Mouse (Mus musculus): ENCODE data around the gene Zfp143. TPM values are rescaled to one million over a fixed set of nuclear protein-coding genes. Genes with fewer than 3 reads are reported as not detected.

Gene Zfp143
- polyA plus RNA-seq, 2 experiments: 8.2 to 8.6 TPM

GRCm38 (mm10) chr7:110091670-110092069, 30.7 kb downstream of the Zfp143 start:
- DNase-seq (ENCODE audit: low read depth in 3 of 3, low spot score in 3 of 3) (no peak), ATAC-seq (ENCODE audit: insufficient read depth) (no peak)
- no peak overlapping the region for H3K27ac ChIP-seq
- peaks cover 78% of the 10 kb centered on the region for H3K36me3 ChIP-seq (replicated peaks; ENCODE audit: control insufficient read depth, insufficient read depth, low read depth)
- no peaks in the 10 kb centered on the region for H3K27me3 ChIP-seq (ENCODE audit: control insufficient read depth, insufficient read depth, low read length)
- H3K4me1 ChIP-seq (replicated peaks; ENCODE audit: control insufficient read depth in 2 of 2, insufficient read depth in 2 of 2, low read length in 1 of 2): peaks cover 0 to 6% of the 10 kb centered on the region in 2 experiments; a peak in 2 of 4 replicates
- H3K4me3 ChIP-seq (ENCODE audit: insufficient read depth in 1 of 2, low read depth in 2 of 2, low read length in 2 of 2): no peak overlapping the region
- no peak overlapping the region for H3K4me2 ChIP-seq (ENCODE audit: low read depth)
- WGBS (ENCODE audit: insufficient replicate concordance): 86% methylated on average over 7 of the region's 7 CpGs
- TF ChIP-seq CTCF (IDR thresholded peaks at IDR 0.05; ENCODE audit: low read depth) (no peak), EP300 (IDR thresholded peaks at IDR 0.05; ENCODE audit: low read depth) (no peak)
- no peaks in the 10 kb centered on the region for H3K9me3 ChIP-seq (ENCODE audit: control insufficient read depth, low read length)
- no peak overlapping the region for H3K9ac ChIP-seq (replicated peaks)

GRCm38 (mm10) chr7:110096332-110096731, 35.3 kb downstream of the Zfp143 start:
- no peak for DNase-seq (ENCODE audit: low read depth in 3 of 3, low spot score in 3 of 3)
- Histone ChIP-seq H3K27me3 (ENCODE audit: control insufficient read depth, insufficient read depth, low read length) (no peaks in the 10 kb centered on the region), H3K27ac (no peak overlapping the region), H3K36me3 (replicated peaks; ENCODE audit: control insufficient read depth, insufficient read depth, low read depth) (peaks cover 43% of the 10 kb centered on the region), H3K4me2 (ENCODE audit: low read depth) (no peak overlapping the region), H3K4me1 (replicated peaks; ENCODE audit: control insufficient read depth in 2 of 2, insufficient read depth in 2 of 2, low read length in 1 of 2) (peaks cover 0 to 7% of the 10 kb centered on the region in 2 experiments; a peak in 2 of 4 replicates), H3K9me3 (ENCODE audit: control insufficient read depth, low read length) (no peaks in the 10 kb centered on the region), H3K9ac (replicated peaks) (no peak overlapping the region), H3K4me3 (ENCODE audit: insufficient read depth in 1 of 2, low read depth in 2 of 2, low read length in 2 of 2) (no peak overlapping the region)
- no peak for TF ChIP-seq CTCF (IDR thresholded peaks at IDR 0.05; ENCODE audit: low read depth)
- TF ChIP-seq EP300 (IDR thresholded peaks at IDR 0.05; ENCODE audit: low read depth): no peak
- ATAC-seq (ENCODE audit: insufficient read depth): no peak
- 38% methylated on average over 4 of the region's 4 CpGs for WGBS (ENCODE audit: insufficient replicate concordance)

GRCm38 (mm10) chr7:110097106-110097793, 36.2 kb downstream of the Zfp143 start:
- Histone ChIP-seq H3K9ac (replicated peaks) (no peak overlapping the region), H3K27ac (no peak overlapping the region), H3K4me1 (replicated peaks; ENCODE audit: control insufficient read depth in 2 of 2, insufficient read depth in 2 of 2, low read length in 1 of 2) (peaks cover 0 to 7% of the 10 kb centered on the region in 2 experiments; a peak in 2 of 4 replicates), H3K4me2 (ENCODE audit: low read depth) (no peak overlapping the region), H3K27me3 (ENCODE audit: control insufficient read depth, insufficient read depth, low read length) (no peaks in the 10 kb centered on the region), H3K4me3 (ENCODE audit: insufficient read depth in 1 of 2, low read depth in 2 of 2, low read length in 2 of 2) (no peak overlapping the region), H3K36me3 (replicated peaks; ENCODE audit: control insufficient read depth, insufficient read depth, low read depth) (peaks cover 34% of the 10 kb centered on the region), H3K9me3 (ENCODE audit: control insufficient read depth, low read length) (no peaks in the 10 kb centered on the region)
- DNase-seq (ENCODE audit: low read depth in 3 of 3, low spot score in 3 of 3) (no peak), ATAC-seq (ENCODE audit: insufficient read depth) (peak; percentile 34; the same call in 1 of the 2 replicates)
- WGBS (ENCODE audit: insufficient replicate concordance): 57% methylated on average over 7 of the region's 7 CpGs
- TF ChIP-seq EP300 (IDR thresholded peaks at IDR 0.05; ENCODE audit: low read depth) (no peak), CTCF (IDR thresholded peaks at IDR 0.05; ENCODE audit: low read depth) (no peak)

- no peak for ATAC-seq (ENCODE audit: insufficient read depth)
- peaks cover 0 to 7% of the 10 kb centered on the region in 2 experiments; a peak in 2 of 4 replicates for H3K4me1 ChIP-seq (replicated peaks; ENCODE audit: control insufficient read depth in 2 of 2, insufficient read depth in 2 of 2, low read length in 1 of 2)
Measured at GRCm38 (mm10) chr7:110100854-110101253, 39.8 kb downstream of the Zfp143 start.

GRCm38 (mm10) chr7:110101266-110101665, 40.2 kb downstream of the Zfp143 start:
- H3K4me1 ChIP-seq (replicated peaks; ENCODE audit: control insufficient read depth in 2 of 2, insufficient read depth in 2 of 2, low read length in 1 of 2): peaks cover 0 to 5% of the 10 kb centered on the region in 2 experiments; a peak in 2 of 4 replicates
- H3K27ac ChIP-seq: no peak overlapping the region
- WGBS (ENCODE audit: insufficient replicate concordance): 64% methylated on average over 5 of the region's 5 CpGs

More at GRCm38 (mm10) chr7:110100854-110101253, 39.8 kb downstream of the Zfp143 start:
- Histone ChIP-seq H3K36me3 (replicated peaks; ENCODE audit: control insufficient read depth, insufficient read depth, low read depth) (0 out of 2 replicates have a peak, but pooled peaks cover 4% of the 10 kb centered on the region), H3K27ac (no peak overlapping the region), H3K9me3 (ENCODE audit: control insufficient read depth, low read length) (no peaks in the 10 kb centered on the region), H3K27me3 (ENCODE audit: control insufficient read depth, insufficient read depth, low read length) (no peaks in the 10 kb centered on the region), H3K9ac (replicated peaks) (no peak overlapping the region), H3K4me2 (ENCODE audit: low read depth) (no peak overlapping the region), H3K4me3 (ENCODE audit: insufficient read depth in 1 of 2, low read depth in 2 of 2, low read length in 2 of 2) (no peak overlapping the region)
- 46% methylated on average over 6 of the region's 6 CpGs for WGBS (ENCODE audit: insufficient replicate concordance)
- TF ChIP-seq EP300 (IDR thresholded peaks at IDR 0.05; ENCODE audit: low read depth) (no peak), CTCF (IDR thresholded peaks at IDR 0.05; ENCODE audit: low read depth) (no peak)
- no peak for DNase-seq (ENCODE audit: low read depth in 3 of 3, low spot score in 3 of 3)

More at GRCm38 (mm10) chr7:110101266-110101665, 40.2 kb downstream of the Zfp143 start:
- DNase-seq (ENCODE audit: low read depth in 3 of 3, low spot score in 3 of 3) (no peak), ATAC-seq (ENCODE audit: insufficient read depth) (no peak)
- H3K4me3 ChIP-seq (ENCODE audit: insufficient read depth in 1 of 2, low read depth in 2 of 2, low read length in 2 of 2): no peak overlapping the region
- H3K9ac ChIP-seq (replicated peaks): no peak overlapping the region
- no peak overlapping the region for H3K4me2 ChIP-seq (ENCODE audit: low read depth)
- H3K27me3 ChIP-seq (ENCODE audit: control insufficient read depth, insufficient read depth, low read length): no peaks in the 10 kb centered on the region
- H3K36me3 ChIP-seq (replicated peaks; ENCODE audit: control insufficient read depth, insufficient read depth, low read depth): 0 out of 2 replicates have a peak, but pooled peaks cover 4% of the 10 kb centered on the region
- no peak for TF ChIP-seq CTCF (IDR thresholded peaks at IDR 0.05; ENCODE audit: low read depth)
- H3K9me3 ChIP-seq (ENCODE audit: control insufficient read depth, low read length): no peaks in the 10 kb centered on the region
